Mouse (Mus musculus) kidney, postnatal 10 days (tissue): ENCODE results near the gene Tcam1.
A peak's percentile ranks its signal among the peaks of the same experiment; 100 is the strongest.
"Not testable (repeated sequence)": the region's sequence is repeated elsewhere in the genome, so short reads cannot be mapped to it uniquely, and the experiment has no call there.

ENCODE experiments used
- DNase-seq: peaks from one replicate; pipeline ENCODE4 v3.0.0; 2021; ENCODE audit warnings: mixed read lengths

The Tcam1 gene

DNA sequence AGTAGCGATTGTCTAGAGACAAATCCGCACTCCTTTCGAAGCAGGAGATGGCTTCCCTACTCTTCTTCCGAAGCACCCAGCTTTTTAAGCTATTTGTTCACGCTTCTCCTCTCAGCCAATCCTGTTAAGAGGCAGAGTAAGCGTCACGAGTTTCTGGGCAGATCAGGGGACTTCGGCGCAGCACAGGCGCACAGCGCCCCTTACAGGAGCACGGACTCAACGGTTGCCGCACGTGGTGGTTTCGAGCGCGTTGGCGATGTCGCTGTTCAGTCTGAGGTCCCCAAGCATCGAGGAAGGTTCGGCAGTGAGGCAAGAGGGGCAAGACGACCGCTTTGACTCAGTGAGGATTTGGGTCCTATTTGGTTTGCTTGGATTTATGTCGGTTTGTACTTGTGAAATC, at the start of gene Tcam1:
Gene Tcam1, plus strand, starts transcription at position 219 of the 400 bp plus-strand sequence.
- peak; percentile 96 for DNase-seq

DNA sequence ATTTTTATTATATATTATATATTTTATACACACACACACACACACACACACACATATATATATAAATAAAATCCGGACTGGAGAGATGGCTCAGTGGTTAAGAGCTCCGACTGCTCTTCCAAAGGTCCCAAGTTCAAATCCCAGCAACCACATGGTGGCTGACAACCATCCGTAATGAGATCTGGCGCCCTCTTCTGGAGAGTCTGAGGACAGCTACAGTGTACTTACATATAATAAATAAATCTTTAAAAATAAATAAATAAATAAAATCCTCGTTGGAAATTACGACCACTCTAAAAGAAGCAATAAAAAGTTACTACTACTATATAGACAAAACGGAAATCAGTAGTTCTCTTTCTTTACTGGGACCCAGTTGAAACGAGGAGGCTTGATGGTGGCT, 42.5 kb upstream of the Tcam1 start:
- DNase-seq = not testable (repeated sequence)

DNA sequence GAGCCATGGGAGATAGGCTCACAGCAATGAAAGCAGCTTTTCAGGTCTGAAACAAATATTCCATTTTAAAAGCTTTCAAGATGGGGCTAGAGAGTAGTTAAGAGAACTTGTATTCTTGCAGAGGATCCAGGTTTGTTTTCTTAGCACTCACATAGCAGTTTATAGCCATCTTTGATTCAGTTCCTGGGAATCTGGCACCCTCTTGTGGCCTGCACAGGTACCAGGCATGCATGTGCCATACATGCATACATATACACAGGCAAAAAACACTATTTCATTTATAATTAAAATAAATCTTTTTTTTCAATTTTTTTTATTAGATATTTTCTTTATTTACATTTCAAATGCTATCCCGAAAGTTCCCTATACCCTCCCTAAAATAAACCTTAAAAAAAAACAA, 29.6 kb upstream of the Tcam1 start:
- DNase-seq = no peak

DNA sequence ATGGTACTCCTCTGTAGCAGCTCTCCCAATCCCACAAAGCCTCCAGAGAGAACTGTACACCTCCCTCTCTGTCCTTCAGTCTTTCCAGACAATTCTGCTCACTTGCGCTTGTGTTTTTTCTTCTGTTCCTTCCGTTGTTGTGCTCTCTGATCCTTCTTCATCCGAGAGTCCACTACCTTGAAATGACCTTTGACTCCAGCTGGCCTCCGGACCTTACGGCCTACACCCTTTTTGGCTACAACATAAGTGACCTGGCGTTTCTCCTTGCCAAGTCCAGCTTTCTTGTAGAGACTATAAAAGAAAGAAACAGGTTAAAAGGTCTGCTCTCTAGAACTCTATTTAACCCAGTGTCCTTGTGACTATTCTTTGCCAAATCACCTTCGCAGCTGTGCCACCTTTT, 27.1 kb upstream of the Tcam1 start:
- DNase-seq = no peak

DNA sequence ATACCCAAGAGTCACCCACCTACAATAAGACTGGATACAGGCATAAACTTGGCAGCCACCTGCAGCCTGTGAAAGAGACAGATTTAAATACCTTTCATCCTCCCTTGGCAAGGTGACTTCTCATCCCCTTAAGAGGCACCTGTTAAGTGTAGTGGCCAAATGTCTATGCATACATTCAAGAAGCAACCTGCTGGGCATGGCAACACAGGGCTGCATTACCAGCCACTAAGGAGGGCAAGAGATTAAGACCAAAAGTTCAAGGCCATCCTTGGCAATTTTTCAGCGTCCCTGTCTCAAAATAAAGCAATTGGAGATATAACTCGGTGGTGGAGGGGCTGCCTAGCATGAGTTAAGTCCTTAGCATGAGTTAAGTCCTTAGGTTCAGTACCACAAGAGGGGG, 21.7 kb upstream of the Tcam1 start:
- DNase-seq = no peak

DNA sequence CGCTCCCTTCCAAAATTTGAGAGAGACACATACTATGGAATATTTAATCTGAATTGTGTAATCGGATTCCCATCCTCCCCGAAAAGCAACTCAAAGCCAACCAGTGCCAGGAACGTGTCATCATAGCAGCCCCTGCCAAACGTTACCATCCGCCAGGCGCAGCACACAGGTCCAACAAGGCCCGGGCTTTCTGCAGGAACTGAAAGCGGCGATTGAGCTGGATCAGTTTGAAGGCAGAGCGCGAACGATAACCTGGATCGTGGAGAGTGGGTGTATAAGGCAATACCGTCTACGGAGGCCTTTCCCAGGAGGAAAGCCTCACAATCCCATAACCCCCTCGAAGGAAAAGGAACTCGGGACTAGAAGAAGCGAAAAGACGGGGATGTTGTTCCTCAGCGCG, 21.3 kb upstream of the Tcam1 start:
- DNase-seq = no peak

DNA sequence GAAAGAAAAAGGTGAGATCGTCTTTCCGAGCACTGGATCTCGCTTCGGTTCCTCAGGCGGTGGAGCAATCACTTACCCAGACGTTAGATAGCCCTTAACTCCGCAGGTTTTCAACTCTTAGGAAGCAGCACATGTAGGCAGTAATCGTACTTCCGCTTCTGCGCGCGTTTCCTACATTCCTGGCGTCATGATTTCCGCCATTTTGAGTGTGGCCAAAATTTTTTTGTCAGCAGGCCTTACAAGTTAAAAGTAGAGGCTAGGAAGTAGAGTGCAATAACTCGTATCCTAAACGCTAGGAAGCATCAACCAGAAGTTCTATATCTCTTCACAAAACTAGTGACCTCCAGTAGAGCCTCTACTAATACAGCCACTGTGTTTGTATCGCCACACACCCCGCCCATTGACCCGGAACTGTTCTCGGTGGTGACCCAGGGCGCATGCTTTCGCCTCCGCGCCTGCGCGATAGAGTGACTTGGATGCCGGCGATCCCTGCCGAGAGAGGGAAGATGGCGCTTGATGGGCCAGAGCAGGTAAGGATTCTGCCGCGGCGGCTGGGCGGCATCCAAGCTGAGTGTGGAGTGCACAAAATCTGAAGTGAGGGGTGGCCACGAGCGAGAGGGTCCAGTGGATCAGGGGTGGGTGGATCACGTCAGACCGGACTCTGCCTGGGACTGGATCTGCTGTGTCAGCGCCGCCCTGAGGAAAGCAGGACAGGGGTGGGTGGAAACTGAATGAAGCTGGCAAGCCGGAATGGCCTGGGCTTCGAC, 20.6 kb upstream of the Tcam1 start, which contains the start of the genes Ftsj3 and Psmc5:
Gene Ftsj3, minus strand, starts transcription at position 395 of the 767 bp plus-strand sequence.
Gene Psmc5, plus strand, starts transcription at position 470 of the 767 bp plus-strand sequence.
- DNase-seq = peak; percentile 99

DNA sequence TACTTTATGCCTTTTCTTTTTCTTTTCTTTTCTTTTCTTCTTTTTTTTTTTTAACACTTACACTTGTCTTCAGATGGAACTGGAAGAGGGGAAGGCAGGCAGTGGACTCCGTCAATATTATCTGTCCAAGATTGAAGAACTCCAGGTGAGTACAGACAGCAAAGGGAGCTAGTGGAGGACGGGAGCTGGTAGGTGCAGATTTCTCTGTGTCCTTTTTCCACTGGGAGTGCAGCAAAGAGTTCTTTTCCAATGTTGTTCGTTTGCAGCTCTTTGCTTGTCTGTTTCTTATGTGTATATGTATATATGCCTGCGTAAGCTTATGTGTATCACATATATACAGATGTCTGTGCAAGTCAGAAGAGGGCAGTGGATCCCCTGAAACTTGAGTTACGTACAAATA, 19.7 kb upstream of the Tcam1 start:
- peak; percentile 64 for DNase-seq

DNA sequence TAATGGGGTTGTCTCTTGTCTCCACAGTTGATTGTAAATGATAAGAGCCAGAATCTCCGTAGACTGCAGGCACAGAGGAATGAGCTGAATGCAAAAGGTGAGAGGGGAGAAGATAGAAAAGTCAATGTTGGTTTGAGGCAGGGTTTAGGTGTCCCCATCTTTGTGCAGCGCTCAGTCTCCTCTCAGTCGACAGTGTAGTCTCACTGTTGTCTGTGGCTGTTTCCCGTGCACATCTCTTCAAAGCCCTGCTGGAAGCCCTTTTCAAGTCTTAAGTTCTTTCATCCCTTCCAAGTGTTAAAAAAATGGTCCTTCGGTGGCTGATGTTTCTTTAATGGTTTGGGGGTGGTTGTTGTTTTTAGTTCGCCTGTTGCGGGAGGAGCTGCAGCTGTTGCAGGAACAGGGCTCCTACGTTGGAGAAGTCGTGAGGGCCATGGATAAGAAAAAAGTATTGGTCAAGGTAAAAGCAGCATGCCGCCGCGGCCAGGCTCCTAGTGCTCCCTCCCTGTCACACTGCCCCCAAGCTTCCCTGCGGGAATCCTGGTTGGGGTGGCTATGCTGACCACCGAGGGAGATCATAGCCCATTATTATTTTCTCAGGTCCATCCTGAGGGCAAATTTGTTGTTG, 15.5 kb upstream of the Tcam1 start:
- no peak for DNase-seq

DNA sequence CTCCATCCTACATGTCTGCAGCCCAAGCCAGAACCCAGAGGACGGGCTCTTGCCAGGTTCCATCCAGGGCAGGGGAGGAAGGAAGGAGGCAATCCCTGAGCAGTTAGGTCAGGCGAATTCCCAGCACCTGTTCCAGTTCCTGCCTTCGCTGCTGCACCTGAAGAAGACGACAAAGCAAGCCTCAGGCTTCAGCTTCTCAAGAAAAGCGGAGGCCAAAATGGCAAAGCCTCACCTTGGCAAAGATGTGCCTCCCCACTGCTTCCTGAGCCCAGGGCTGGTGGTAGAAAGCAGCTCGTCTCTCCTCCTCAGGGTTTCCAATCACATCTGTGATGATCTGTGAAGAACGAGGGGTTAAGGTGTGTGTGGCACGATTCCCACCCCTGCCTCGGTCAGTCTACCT, 12.5 kb upstream of the Tcam1 start:
- DNase-seq = no peak

DNA sequence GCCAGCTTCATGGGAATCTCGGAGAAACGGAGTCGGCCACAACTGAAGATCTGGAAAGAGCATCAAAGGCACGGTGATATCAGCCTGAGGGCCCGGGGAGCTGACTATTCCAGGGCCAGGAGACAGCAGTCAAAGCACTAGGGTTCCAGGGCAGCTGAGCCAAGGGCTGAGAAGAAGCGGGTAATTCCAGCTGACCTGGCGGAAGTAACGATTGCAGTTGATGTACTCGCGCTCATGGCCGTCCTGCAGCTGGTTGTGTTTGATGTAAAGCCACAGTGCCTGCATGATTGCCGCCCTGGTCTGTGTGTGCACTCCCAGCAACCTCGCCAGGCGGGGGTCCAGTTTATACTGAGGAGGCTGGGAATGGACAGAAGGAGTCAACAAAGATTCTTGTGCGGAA, 11.5 kb upstream of the Tcam1 start:
- no peak for DNase-seq

- no peak for DNase-seq
Measured at GRCm38 (mm10) chr11:106265570-106265969, 10.9 kb upstream of the Tcam1 start.

DNA sequence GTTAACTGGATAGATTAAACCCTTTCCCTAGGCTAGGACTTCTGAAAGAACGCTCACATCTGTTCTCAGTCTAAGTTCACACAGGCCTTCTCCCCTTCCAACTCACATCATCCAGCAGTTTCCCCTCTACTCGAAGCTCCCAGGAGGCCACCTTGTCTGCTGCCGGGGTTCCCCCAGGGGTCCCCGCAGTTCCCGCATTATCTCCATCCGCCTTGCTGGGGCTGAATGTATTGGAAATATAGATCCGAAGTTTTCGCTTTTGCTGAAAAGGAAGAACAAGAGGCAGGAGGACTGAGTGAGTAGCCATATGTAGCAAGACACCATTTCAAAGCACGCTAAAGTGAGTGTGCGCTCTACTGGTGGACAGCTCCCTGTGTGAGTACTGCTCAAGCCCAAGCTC, 10.0 kb upstream of the Tcam1 start:
- no peak for DNase-seq

DNA sequence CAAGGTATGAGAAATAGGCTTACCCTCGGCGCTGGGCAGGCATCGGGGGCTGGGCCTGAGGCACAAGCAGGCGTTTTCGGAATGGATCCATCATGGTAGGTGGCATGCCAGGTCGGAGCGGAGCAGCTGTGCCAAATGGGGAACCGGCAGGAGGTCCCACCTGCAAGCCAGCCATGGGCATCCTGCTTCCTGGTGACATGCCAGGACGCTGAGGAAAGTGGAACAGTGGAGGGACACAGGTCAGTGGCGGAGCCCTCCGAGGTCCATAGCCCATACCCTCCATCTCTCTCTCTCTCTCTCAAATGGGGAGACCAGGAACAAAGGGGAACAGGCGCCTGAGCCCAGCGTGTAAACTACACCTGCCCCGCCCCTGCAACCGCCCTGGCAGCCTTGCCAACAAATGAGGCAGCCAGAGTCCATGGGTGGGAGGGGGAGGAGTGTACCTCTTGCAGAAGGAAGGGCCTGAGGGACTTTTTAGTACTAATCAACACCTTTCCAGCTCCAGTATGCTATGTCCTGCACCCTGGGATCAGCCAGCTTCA, 9.1 kb upstream of the Tcam1 start:
- DNase-seq = peak; percentile 63

DNA sequence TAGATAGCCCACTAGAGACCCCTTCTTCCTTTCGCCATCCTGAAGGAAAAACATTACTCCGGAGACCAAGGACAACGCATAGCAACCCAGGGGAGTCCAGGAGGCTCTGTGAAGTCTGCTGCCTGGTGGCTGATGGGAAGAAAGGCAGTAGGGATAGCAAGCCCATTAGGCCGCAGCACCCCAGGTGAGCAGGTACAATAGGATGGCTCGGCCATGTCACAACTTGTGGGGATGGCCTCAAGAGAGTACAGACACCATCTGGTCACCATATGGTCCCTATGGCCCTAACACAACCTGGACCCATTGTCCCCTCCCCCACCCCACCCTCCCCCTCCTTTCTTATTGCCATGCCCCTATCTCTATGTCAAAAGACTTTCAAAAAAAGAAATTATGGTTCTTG, 8.6 kb upstream of the Tcam1 start:
- no peak for DNase-seq

GRCm38 (mm10) chr11:106268326-106269059, 8.0 kb upstream of the Tcam1 start:
- DNase-seq = peak; percentile 61

GRCm38 (mm10) chr11:106269060-106269431, 7.4 kb upstream of the Tcam1 start:
- peak; percentile 63 for DNase-seq

GRCm38 (mm10) chr11:106271131-106271793, 5.2 kb upstream of the Tcam1 start:
- DNase-seq = no peak

DNA sequence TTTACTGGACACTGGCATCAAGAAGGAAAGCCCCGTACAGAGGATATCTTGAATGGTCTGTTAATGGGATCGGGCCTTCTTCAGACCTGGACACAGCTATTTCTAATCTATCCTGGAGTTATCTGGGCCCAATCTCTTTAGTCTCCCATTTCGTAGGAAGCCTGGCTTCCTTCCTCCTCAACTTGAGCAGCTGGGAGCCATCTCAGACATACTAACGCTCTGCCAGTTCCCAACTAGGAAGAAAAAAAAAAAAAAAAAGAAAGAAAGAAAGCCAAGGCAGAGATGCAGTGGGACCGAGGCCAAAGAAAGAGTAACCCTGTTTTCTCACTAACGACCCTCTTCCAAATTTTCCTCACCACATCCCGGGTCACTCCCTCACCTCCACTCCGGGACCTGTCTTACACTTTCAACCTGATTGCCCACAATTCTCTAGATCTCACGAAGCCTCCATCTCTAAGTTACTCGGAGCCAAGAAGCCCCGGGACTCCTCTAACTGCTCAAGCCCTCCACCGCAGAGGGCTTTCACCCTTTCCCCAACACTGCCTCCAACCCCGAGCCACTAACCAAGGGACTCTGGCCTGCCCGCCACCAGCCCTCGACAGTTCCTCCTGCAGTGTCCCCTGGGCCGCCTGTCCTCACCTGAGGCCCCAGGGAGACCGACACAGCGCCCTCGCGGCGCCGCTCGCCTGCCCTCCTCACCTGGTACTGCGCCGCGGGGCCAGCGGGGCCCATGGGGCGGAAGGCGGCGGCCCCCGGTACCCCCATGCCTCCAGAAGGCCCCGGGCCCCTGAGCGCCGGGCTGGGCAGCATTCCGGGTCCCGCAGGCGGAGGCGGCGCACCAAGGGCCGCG, 4.5 kb upstream of the Tcam1 start:
- peak; percentile 72 for DNase-seq

DNA sequence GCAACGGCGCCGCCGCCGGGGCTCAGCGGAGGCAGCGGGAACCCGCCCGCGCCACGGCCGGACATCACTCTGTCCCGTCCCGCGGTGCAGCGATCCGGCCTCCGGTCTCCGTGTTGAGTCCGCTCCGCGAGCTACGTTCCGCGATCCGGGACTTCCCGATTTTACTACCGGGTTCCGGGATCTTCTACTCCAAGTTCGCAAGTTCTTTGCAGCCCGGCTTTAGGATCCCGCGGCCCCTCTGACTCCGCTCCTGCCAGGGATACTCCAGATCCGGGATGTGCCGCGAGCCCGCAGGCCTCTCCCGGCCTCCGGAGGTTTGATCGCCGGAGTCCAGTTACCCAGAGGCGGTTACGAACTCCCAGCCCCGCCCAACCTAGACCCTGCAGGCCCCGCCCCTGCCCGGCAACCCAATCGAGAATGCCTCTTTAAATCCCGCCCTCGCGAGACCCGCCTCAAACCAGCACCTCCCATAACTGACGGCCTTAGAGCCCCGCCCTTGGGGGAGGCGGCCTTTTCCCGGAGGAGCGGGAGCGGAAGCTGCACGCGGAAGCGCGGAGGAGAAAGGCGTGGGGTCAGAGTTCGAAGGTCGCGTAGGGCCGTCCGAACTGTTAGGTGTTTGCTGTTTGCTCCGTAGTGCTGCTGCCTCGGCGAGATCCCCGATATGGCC, 3.7 kb upstream of the Tcam1 start, which contains the start of gene Smarcd2:
Gene Smarcd2, minus strand, starts transcription at position 329 of the 667 bp plus-strand sequence.
- DNase-seq = peak; percentile 100

GRCm38 (mm10) chr11:106273311-106273684, 3.2 kb upstream of the Tcam1 start:
- no peak for DNase-seq
